Mouse (Mus musculus) layer of hippocampus, postnatal 10 days (tissue): ENCODE measurements at regions not wholly inside any gene's neighbourhood (a gene's known extent, or its start where the extent isn't known, plus 50 kb on each side); places are given as distances from the start of the nearest gene placed in this dataset.
A peak's percentile ranks its signal among the peaks of the same experiment; 100 is the strongest.
"Not testable (repeated sequence)": the region's sequence is repeated elsewhere in the genome, so short reads cannot be mapped to it uniquely, and the experiment has no call there.

Experiments used
- DNase-seq, 2 experiments: peaks; one replicate each; pipeline ENCODE4 v3.0.0; 2021; ENCODE audit warnings: low spot score in 2 of 2

GRCm38 (mm10) chr16:50783240-50783639 is 192.3 kb upstream of the Ccdc54 start:
- no peak for DNase-seq

- no peak for DNase-seq
Measured at GRCm38 (mm10) chr16:50779030-50779784, 188.3 kb upstream of the Ccdc54 start.

GRCm38 (mm10) chr16:50774699-50775098 is 183.7 kb upstream of the Ccdc54 start:
- not testable (repeated sequence) for DNase-seq

- peak; percentile 33 to 45 for DNase-seq
Measured at GRCm38 (mm10) chr16:50766055-50766770, 175.3 kb upstream of the Ccdc54 start.

- DNase-seq = no peak
Measured at GRCm38 (mm10) chr16:50762096-50762495, 171.1 kb upstream of the Ccdc54 start.

GRCm38 (mm10) chr16:50759979-50760378 is 169.0 kb upstream of the Ccdc54 start:
- DNase-seq = no peak

- DNase-seq = no peak
Measured at GRCm38 (mm10) chr16:50756696-50757095, 165.7 kb upstream of the Ccdc54 start.

GRCm38 (mm10) chr16:50753612-50754389 is 162.8 kb upstream of the Ccdc54 start:
- no peak for DNase-seq

- DNase-seq = no peak
Measured at GRCm38 (mm10) chr16:50753046-50753445, 162.1 kb upstream of the Ccdc54 start.

- DNase-seq = no peak
Measured at GRCm38 (mm10) chr16:50752277-50752600, 161.3 kb upstream of the Ccdc54 start.

GRCm38 (mm10) chr16:50751495-50752276 is 160.7 kb upstream of the Ccdc54 start:
- no peak for DNase-seq

GRCm38 (mm10) chr16:50747698-50748097 is 156.7 kb upstream of the Ccdc54 start:
- no peak for DNase-seq

- no peak for DNase-seq
Measured at GRCm38 (mm10) chr16:50745723-50746122, 154.8 kb upstream of the Ccdc54 start.

- DNase-seq = peak in 1 of 2 experiments; percentile 37
Measured at GRCm38 (mm10) chr16:50737396-50737843, 146.5 kb upstream of the Ccdc54 start.

GRCm38 (mm10) chr16:50736151-50737047 is 145.4 kb upstream of the Ccdc54 start:
- peak; percentile 95 for DNase-seq

- no peak for DNase-seq
Measured at GRCm38 (mm10) chr16:50733359-50733758, 142.4 kb upstream of the Ccdc54 start.

- DNase-seq = peak; percentile 78 to 86
Measured at GRCm38 (mm10) chr16:50732082-50733006, 141.4 kb upstream of the Ccdc54 start.

GRCm38 (mm10) chr16:50729341-50729740 is 138.4 kb upstream of the Ccdc54 start:
- DNase-seq = no peak

- no peak for DNase-seq
Measured at GRCm38 (mm10) chr16:50723144-50723543, 132.2 kb upstream of the Ccdc54 start.
